Mouse (Mus musculus): Measurements from ENCODE around the gene Acsl5.

Acsl5 gene

DNA sequence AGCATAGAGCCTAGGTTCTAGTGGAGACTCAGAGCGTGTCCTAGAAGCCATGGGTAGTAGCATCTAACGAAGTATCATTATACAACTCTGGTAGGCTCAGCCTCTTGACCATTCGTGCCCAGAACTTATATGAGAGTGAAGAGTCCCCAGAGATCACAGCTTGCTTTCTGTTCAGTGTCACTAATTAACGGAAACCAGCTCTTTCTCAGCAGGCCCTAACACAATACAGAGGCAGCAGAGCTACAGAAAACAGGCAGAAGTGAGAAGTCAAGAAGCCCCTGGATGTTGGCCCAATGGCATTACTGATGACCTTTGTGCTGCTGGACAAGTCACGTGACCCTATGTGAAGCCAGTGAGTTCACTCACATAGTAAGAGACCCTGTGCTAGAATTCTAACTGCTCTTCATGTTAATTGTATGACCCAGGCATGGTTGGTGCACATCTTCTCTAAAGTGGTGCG is 10.5 kb upstream of the Acsl5 start, which contains the start of gene Gucy2g:
TSS of gene Gucy2g (minus strand) at position 51 of the 460 bp plus-strand sequence.
- no peak for DNase-seq

DNA sequence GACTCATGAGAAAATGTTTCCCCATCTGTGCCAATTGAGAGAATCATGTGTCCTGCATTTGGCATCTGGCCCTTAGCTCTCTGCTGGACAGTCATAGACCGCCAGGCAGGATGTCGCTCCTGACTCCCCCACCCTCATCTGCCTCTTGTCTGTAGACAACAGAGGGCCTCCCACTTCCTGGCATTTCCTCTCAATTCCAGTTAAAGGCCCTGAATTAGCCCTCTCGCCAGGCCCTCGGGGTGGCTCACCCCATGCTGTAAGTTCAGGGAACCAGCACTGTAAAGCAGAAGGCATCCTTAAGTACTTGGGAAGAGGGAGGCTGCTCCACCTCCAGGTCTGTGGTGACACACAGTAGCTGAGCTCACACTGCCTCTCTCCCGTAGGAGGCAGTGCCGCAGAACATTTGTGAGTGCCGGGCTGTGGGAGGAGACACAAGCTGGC is 6.9 kb upstream of the Acsl5 start:
- DNase-seq: no peak

DNA sequence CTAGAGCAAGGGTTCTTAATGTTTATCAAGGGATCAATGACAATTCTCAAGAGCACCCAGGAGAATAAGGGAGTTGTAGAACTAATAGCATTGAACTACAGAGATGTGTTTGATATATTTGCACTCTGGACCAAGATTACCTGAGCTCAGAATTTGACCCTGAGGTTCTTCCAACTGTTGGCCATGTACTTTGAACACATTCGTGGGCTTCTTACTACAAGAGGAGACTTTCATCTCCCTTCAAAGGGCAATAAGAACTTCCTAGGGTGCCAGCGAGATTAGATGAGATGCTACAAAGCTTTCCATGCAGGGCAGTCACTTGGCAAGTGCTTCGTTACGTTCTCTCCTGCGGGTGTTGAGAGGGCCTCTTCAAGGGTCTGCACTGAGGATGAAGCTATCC is 4.2 kb upstream of the Acsl5 start:
- no peak for DNase-seq

DNA sequence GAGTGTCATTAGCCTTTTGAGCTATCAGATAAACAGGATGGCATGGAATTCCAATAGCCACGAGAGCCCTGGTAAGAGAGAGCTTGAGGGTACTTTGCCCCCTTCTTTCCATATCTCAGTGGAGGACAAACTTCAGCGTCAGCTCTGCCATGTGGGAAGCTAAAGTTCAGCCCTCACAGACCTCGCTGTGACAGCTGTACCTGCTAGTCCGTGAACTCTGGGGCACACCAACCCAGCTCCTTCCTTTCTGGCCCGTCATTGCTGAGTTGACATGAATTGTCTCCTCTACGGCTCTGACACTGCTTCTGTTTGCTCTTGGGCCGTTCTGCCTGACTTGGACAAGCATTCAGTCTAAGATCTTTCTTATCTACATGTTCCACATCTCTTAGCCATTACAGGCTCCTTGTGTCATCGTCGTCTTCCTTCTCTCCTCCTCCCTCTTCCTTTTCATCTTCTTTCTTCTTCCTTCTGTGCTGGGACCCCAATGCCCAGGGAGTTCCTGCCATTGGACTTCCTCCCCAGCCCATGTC is 3.7 kb upstream of the Acsl5 start:
- DNase-seq: no peak

DNA sequence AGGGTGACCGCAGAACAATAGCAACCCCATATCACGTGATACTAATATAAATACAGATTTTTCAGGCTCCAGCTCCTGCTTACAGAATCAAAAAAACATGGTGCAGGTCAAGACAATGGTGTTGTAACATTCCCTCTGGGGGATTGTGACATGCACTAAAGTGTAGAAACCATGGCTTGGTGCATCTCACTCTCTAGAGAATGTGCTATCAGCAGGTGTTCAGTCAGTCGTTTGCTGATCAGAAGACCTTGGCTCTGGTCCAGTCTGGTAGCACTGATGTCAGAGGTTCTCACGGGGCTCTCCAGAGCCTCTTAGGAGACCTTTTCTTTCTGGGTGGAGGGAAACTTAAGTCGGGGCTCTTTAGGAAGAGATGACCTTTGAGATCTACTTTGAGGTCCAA is 1.3 kb upstream of the Acsl5 start:
- DNase-seq: no peak

DNA sequence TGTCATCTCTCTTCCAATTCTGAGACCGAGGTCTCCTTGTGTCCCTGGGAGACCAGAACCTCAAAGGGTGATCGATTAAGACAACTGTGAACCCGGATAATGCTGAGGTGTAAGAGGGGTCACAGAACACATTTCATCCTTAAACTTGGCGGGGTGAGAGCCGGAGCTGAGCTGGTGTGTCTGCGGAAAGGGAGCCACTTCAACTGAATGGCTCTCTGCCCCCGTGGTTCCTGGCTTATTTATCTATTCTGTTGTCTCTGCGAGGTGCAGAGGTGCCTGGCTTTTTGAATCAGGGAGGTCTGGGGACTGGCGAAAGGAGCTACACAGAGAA is 1.5 kb downstream of the Acsl5 start:
- DNase-seq: no peak

DNA sequence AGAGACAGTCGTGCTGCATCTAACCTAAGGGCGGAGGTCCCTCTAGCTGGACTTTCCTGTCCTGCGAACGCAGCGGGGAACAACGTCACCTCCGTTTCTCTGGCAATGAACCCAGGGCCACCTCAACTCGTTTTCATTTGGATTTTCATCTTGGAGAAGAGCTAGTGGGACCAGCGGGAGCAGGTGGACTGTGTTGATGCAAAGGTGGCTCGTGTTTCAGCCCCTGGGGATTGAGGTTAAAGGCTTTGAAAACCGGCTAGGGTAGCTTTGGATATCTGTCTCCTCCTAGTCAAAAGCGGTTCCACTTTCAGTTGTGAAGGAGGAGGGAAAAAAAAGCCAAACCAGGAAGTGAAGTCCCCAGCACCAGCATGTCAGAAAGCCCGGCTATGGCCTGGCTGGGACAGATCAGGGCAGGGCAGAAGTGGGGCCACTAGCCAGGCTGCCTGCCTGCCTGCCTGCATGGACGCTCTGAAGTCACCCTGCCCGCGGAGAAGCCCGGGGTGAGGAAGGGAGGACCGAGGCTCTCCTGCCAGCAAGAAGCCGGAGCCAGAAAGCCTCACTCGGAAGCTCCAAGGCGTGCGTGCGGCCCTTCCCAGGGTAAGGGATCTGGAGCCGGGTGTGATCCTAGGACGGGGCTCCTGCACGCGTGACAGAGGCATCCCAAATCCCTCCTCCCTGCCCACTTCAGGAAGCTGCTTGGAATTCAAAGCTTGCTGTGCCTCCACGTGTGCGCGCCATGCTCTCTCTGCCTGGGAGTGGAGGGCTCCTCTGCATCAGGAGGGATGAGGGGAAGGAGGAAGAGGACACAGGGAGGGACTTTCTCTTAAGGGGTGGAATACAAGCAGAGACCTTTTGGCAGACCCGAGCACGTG is 2.1 kb downstream of the Acsl5 start:
- DNase-seq: peak; percentile 67

GRCm38 (mm10) chr19:55254513-55255016 is 2.8 kb downstream of the Acsl5 start:
- peak; percentile 22 for DNase-seq

- no peak for DNase-seq
Observed at GRCm38 (mm10) chr19:55256156-55256555, 4.4 kb downstream of the Acsl5 start.

DNA sequence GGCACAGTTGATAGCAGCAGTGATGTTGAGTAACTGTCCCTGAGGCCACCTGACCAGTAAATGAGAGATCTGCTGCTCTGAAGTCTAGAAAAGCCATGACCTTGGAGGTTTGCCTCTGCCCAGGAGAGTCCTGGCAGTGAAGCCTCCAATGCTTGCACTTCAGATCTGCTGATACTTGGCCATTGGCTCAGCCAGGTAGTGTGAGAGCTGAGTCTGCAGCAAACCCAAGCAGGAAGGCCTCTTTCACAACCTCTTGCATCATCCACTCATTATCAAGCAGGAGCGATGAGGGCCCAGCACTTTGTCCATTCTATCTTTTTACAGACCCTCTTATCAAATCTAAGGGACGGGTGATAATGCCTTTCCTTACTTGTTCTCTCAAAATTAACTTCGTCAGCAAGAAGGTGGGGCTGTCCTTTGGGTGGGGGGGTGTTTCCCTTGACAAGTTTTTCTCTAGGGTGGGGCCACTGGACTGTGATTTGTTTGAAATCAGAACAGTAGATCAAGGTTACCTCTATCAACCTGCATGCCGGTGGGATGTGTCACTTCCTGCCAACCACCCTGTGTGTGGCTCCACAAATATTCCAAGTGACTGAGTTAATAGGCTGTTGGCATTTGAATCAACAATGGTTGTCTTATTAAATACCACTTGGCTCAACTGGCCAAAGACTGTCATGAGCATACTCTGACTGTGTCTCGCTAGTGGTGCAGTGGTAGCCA is 6.1 kb downstream of the Acsl5 start:
- DNase-seq: no peak

DNA sequence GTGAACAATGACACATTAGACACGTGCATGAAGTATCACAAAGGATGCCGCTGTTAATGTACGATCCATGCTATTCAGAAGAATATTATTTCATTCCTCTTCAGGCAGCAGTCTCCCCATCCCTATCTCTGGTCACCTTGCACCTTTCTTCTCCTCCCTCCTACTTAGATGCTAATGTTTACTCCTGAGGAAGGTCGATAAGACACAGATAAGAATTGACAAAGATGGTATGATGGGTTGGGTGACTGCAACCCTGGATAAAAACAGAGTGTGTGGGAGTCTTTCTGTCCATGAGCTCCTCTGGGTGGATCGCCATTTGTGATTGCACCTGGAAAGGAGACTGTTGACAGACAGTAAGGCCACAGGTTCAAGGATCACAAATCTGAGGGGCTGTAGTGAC is 6.8 kb downstream of the Acsl5 start:
- DNase-seq: no peak

- no peak for DNase-seq
Observed at GRCm38 (mm10) chr19:55260389-55261184, 8.8 kb downstream of the Acsl5 start.

- DNase-seq: no peak
Observed at GRCm38 (mm10) chr19:55265269-55265668, 13.5 kb downstream of the Acsl5 start.

- no peak for DNase-seq
Observed at GRCm38 (mm10) chr19:55266786-55267185, 15.0 kb downstream of the Acsl5 start.

- no peak for DNase-seq
Observed at GRCm38 (mm10) chr19:55268150-55268549, 16.4 kb downstream of the Acsl5 start.

GRCm38 (mm10) chr19:55269051-55269450 is 17.3 kb downstream of the Acsl5 start:
- DNase-seq: no peak

DNA sequence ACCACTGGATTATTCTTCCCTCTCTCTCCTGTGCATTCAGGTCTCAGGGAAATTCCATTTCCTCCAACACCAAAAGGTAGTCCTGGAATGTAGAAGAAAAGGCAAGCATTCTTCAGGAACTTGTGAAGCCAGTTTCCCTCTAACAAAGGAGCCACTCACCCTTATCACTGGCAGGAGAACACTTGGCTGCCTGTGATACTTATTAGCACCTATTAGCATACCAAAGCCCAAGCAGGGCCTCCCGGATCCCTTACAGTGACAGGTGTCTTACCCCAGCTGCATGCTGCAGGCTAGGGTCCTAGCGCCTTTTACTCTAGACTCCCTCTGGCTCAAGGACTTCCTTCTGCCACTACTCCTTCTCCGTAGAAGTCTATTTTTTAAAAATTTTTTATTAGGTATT is 19.7 kb downstream of the Acsl5 start:
- DNase-seq: no peak

- DNase-seq: no peak
Observed at GRCm38 (mm10) chr19:55273340-55273739, 21.6 kb downstream of the Acsl5 start.

GRCm38 (mm10) chr19:55276100-55276499 is 24.4 kb downstream of the Acsl5 start:
- DNase-seq: no peak

DNA sequence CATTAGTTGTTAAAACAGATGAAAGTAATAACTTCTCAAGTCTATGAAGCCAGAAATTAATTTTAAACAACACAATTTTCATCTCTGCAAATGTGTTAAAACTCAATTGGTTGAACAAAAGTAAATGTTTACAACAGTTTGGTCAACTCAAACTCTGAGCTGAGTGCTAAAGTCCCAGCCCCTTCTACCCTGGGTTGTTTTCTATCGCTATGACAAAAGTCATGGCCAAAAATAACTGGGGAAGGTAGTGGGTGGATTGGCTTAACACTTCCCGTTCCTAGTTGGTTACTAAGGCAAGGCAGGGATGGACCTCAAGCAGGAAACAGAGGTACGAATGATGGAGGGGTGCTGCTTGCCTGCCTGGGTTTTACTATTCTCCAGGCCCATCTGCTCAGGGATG is 25.0 kb downstream of the Acsl5 start:
- DNase-seq: no peak

GRCm38 (mm10) chr19:55284093-55284492 is 32.4 kb downstream of the Acsl5 start:
- DNase-seq: no peak

- no peak for DNase-seq
Observed at GRCm38 (mm10) chr19:55286034-55286433, 34.3 kb downstream of the Acsl5 start.

- DNase-seq: no peak
Observed at GRCm38 (mm10) chr19:55288974-55289373, 37.2 kb downstream of the Acsl5 start.
